Mouse (Mus musculus): ENCODE results near the gene Tbp.

The Tbp gene

GRCm38 (mm10) chr17:15499656-15500394 lies at the start of gene Tbp, which contains the start of gene Psmb1:
TSS of gene Tbp (plus strand) at chr17:15499888.
TSS of gene Psmb1 (minus strand) at chr17:15499751.
- peak; percentile 99 for DNase-seq

- no peak for DNase-seq
Measured at GRCm38 (mm10) chr17:15455203-15455602, 44.5 kb upstream of the Tbp start.

- no peak for DNase-seq
Measured at GRCm38 (mm10) chr17:15456595-15456994, 43.1 kb upstream of the Tbp start.

- DNase-seq: no peak
Measured at GRCm38 (mm10) chr17:15459761-15460160, 39.9 kb upstream of the Tbp start.

- no peak for DNase-seq
Measured at GRCm38 (mm10) chr17:15461921-15462495, 37.7 kb upstream of the Tbp start.

- DNase-seq: peak; percentile 85
Measured at GRCm38 (mm10) chr17:15467669-15468068, 32.0 kb upstream of the Tbp start.

GRCm38 (mm10) chr17:15472671-15473070 lies 27.0 kb upstream of the Tbp start:
- no peak for DNase-seq

GRCm38 (mm10) chr17:15490542-15490941 lies 9.1 kb upstream of the Tbp start:
- DNase-seq: no peak

GRCm38 (mm10) chr17:15497882-15498752 lies 1.6 kb upstream of the Tbp start:
- DNase-seq: peak; percentile 97

GRCm38 (mm10) chr17:15498753-15499113 lies 955 bp upstream of the Tbp start:
- peak; percentile 20 for DNase-seq

GRCm38 (mm10) chr17:15510694-15511093 lies 11.0 kb downstream of the Tbp start:
- no peak for DNase-seq

GRCm38 (mm10) chr17:15517776-15518175 lies 18.1 kb downstream of the Tbp start:
- DNase-seq: no peak

- no peak for DNase-seq
Measured at GRCm38 (mm10) chr17:15518186-15518585, 18.5 kb downstream of the Tbp start.

- DNase-seq: no peak
Measured at GRCm38 (mm10) chr17:15518766-15519165, 19.1 kb downstream of the Tbp start.

- no peak for DNase-seq
Measured at GRCm38 (mm10) chr17:15526304-15526703, 26.6 kb downstream of the Tbp start.

- peak; percentile 97 for DNase-seq
Measured at GRCm38 (mm10) chr17:15526986-15527810, 27.5 kb downstream of the Tbp start, which contains the start of gene Pdcd2. TSS of gene Pdcd2 (minus strand) at chr17:15527301.

- no peak for DNase-seq
Measured at GRCm38 (mm10) chr17:15527811-15528136, 28.1 kb downstream of the Tbp start.

- no peak for DNase-seq
Measured at GRCm38 (mm10) chr17:15528887-15529286, 29.2 kb downstream of the Tbp start.

- peak; percentile 69 for DNase-seq
Measured at GRCm38 (mm10) chr17:15530141-15530540, 30.5 kb downstream of the Tbp start.

GRCm38 (mm10) chr17:15535162-15535800 lies 35.6 kb downstream of the Tbp start:
- no peak for DNase-seq

- DNase-seq: no peak
Measured at GRCm38 (mm10) chr17:15535943-15536342, 36.3 kb downstream of the Tbp start.

GRCm38 (mm10) chr17:15536457-15536904 lies 36.8 kb downstream of the Tbp start:
- DNase-seq: peak; percentile 50
